Comparison of ENCODE assay signal across 24 mouse cellular contexts in the genomic region with DNA sequence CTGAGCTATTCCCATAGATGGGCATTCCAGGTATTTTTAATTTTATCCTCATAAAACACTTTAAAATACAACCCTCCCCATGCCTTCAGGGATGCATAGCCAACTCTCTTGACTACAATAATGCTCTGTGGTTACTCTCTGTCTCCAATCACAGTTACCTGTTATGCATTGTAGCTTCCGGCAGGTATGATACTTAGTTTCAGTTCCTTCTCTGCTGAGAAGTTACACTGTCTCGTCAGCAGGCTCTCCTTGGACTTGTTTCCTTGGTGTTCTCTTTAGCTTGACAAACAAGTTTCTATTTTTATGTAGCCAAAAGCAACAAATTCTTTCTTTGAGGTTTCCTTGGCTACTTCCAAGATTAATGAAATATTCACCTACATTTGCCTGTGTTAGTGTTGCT.
"Had no signal": no experiment of that assay in that cellular context is flagged by ENCODE, and none has a peak within 500 bp of the region (broad histone marks: within the 10 kb centered on the region; RNA-seq: fewer than 3 reads in every experiment).

No protein-coding gene starts in this region.

- H3K4me2 ChIP-seq: heart, embryonic 11.5 days; heart, embryonic 13.5 days; heart, embryonic 15.5 days; hindbrain, embryonic 13.5 days; hindbrain, embryonic 15.5 days; kidney, embryonic 15.5 days; limb, embryonic 12.5 days; liver, embryonic 11.5 days had no signal

- H3K27ac ChIP-seq: heart, adult 2 months; heart, embryonic 13.5 days; heart, embryonic 15.5 days; hindbrain, embryonic 13.5 days; hindbrain, embryonic 15.5 days; hindbrain, postnatal 0 days; kidney, embryonic 15.5 days; kidney, postnatal 0 days; left cerebral cortex, adult 2 months; limb, embryonic 12.5 days had no signal

- H3K9ac ChIP-seq: heart, embryonic 13.5 days; heart, embryonic 15.5 days; hindbrain, embryonic 13.5 days; hindbrain, embryonic 15.5 days; kidney, embryonic 15.5 days; limb, embryonic 12.5 days had no signal

- ATAC-seq: hindbrain, postnatal 0 days had no signal

- H3K36me3 ChIP-seq: heart, embryonic 13.5 days; heart, embryonic 15.5 days; hindbrain, embryonic 13.5 days; hindbrain, embryonic 15.5 days; kidney, embryonic 15.5 days; limb, embryonic 10.5 days; limb, embryonic 12.5 days had no signal

- H3K4me3 ChIP-seq: heart, adult 2 months; heart, embryonic 13.5 days; heart, embryonic 15.5 days; hindbrain, embryonic 13.5 days; hindbrain, embryonic 15.5 days; kidney, embryonic 15.5 days; left cerebral cortex, adult 2 months; limb, embryonic 10.5 days; limb, embryonic 12.5 days had no signal

- H3K9me3 ChIP-seq: heart, embryonic 15.5 days; hindbrain, embryonic 13.5 days; hindbrain, embryonic 15.5 days; kidney, embryonic 15.5 days; limb, embryonic 10.5 days; limb, embryonic 12.5 days had no signal

- DNase-seq: gastrocnemius, postnatal 14 days; gastrocnemius, postnatal 36 days; heart, adult 11 months; heart, adult 2 months; heart, postnatal 14 days; heart, postnatal 36 days; kidney, adult 11 months; kidney, adult 2 months; kidney, adult 9 months; kidney, postnatal 14 days; kidney, postnatal 36 days; liver had no signal

- H3K27me3 ChIP-seq: heart, embryonic 13.5 days; heart, embryonic 15.5 days; hindbrain, embryonic 15.5 days; kidney, embryonic 15.5 days had no signal
